Mouse (Mus musculus) MEL (cell line): ENCODE results near the gene Pde10a.

Source experiments
- CTCF ChIP-seq, 3 experiments: IDR thresholded peaks in 2 of 3; conservative IDR thresholded peaks in 1 of 3; 2 replicates each; pipeline ENCODE4 v1.5.1; 2011 to 2012; ENCODE audit warnings: low read length in 3 of 3, low read depth in 2 of 3, mild to moderate bottlenecking in 2 of 3, improper control_type of control experiment in 1 of 3, inconsistent platforms in 1 of 3, mixed read lengths in 1 of 3, moderate library complexity in 1 of 3; ENCODE audit not compliant: control insufficient read depth in 1 of 3, insufficient read depth in 1 of 3, poor library complexity in 1 of 3, severe bottlenecking in 1 of 3
- POLR2A ChIP-seq, 2 experiments: IDR thresholded peaks; 2 replicates each; pipeline ENCODE4 v1.6.1; 2011 to 2012; ENCODE audit warnings: low read length in 2 of 2, mild to moderate bottlenecking in 2 of 2, control low read depth in 1 of 2, improper control_type of control experiment in 1 of 2, low read depth in 1 of 2, moderate library complexity in 1 of 2; ENCODE audit not compliant: control insufficient read depth in 1 of 2, insufficient read depth in 1 of 2, poor library complexity in 1 of 2
- USF2 ChIP-seq, 2 experiments: IDR thresholded peaks; 2 replicates each; pipeline ENCODE4 v1.6.1; 2011 to 2012; ENCODE audit warnings: improper control_type of control experiment in 2 of 2, low read length in 2 of 2, borderline replicate concordance in 1 of 2, inconsistent platforms in 1 of 2, low read depth in 1 of 2, mild to moderate bottlenecking in 1 of 2; ENCODE audit not compliant: insufficient read depth in 1 of 2

DNA sequence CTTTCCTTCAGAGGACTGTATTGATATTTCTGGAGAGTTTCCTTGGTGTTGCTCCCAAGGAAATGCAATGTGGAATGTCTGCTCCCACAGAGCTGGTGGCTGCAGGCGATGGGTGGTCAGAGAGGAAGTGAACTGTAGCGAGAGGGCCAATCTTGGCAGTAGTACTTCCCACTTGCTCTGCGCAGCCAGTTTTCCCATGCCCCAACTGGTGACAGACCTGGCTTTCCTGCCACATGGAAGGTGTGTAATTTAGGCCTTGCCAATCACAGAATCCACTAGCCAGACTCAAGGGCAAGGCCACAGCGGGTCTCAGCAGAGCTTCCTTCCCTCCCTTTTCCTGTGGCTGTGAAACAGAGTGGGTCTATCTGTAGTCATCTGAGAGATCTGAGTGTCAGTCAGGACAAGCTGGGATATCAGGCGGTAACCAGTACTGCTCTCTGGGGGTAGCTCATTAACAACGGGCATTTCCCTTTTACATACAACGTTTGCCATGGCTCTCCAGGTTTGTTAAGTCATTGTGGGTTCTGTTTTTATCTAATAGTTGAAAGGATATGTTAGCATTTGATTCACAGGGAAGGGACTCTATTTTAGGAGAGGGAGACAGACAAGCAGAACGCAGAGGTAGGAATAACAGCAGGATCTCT, 316.8 kb downstream of the Pde10a start:
- TF ChIP-seq POLR2A (IDR thresholded peaks at IDR 0.05; ENCODE audit: control insufficient read depth in 1 of 2, insufficient read depth in 1 of 2, low read depth in 1 of 2, low read length in 2 of 2, poor library complexity in 1 of 2) (no peak), USF2 (IDR thresholded peaks at IDR 0.05; ENCODE audit: borderline replicate concordance in 1 of 2, insufficient read depth in 1 of 2, low read depth in 1 of 2, low read length in 2 of 2) (no peak), CTCF (IDR thresholded peaks at IDR 0.05 in 2 of 3, conservative IDR thresholded peaks at IDR 0.05 in 1 of 3; ENCODE audit: control insufficient read depth in 1 of 3, insufficient read depth in 1 of 3, low read depth in 2 of 3, low read length in 3 of 3, poor library complexity in 1 of 3, severe bottlenecking in 1 of 3) (no peak)
